Mouse (Mus musculus): ENCODE results near the gene Zfp444.
A peak's percentile ranks its signal among the peaks of the same experiment; 100 is the strongest.
"Not testable (repeated sequence)": the region's sequence is repeated elsewhere in the genome, so short reads cannot be mapped to it uniquely, and the experiment has no call there.

Gene Zfp444

DNA sequence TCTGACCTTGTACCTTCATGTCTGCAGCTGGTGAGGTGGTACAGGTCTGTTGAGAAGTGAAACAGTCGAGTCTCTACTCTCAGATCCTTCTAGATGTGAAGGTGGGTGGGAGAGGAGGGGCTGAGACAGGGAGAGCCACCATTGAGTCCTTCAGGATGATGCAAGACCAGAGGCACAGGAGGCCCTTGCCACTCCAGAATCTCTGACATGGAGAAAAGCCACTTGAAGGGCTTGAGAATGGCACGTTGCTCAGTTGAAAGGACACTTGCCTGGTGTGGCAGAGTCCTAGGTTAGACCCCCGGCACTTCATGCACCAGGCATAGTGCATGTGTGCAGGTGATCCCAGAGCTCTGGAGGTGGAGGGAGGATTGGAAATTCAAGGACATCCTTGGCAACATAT, 10.5 kb upstream of the Zfp444 start:
- no peak for DNase-seq (ENCODE audit: low read depth, low spot score)

DNA sequence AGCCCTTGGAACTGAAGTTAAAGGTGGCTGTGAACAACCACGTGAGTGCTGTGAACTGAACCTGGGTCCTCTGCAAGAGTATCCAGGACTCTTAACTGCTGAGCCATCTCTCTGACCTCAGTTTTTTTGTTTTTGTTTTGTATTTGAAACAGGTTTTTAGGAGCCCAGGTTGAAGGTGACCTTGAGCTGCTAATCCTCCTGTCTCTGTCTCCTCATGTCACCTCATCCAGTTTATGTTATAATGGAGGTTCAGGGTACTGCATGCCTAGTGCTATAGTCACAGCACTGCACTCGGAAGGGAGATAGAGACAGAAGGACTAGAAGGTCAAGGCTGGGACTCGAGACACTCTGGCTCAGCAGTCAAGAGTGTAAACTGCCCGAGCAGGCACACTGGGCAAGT, 9.9 kb upstream of the Zfp444 start:
- no peak for DNase-seq (ENCODE audit: low read depth, low spot score)

DNA sequence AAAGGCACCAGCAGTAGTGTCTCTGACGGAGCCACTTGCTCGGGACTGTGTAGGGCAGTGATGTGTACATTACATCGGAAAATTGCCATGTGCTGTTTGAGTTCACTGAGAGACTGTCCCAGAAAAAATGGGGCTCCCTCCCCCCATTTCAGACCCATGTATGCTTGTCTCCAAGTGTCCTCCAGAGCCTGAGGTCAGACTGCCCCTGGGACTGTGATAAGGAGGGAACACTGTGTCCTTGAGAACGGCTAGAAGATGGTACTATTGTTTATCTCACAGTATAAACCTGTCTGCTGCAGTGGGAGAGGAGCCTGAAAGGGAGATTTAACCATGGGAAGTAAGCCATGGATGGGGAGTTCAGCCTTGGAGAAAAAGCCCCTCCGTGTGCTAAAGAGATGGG, 7.4 kb upstream of the Zfp444 start:
- DNase-seq (ENCODE audit: low read depth, low spot score) = no peak

DNA sequence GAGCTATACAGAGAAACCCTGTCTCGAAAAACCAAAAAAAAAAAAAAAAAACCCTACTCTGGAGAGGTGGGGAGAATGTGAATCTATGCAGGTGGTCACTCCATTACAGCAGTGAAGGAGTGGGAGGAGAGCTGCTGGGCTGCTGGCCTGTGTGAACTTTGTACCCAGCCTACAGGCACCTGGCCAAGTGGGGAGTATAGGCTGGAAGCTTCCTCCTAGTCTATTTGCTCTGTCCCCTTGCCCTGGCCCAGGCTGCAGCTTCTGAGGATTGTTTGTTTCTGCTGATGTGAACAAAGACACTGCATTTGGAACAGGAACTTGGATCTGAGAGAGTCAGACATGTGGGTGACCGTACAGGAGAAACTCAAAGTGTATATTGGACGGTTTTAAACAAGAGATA, 2.6 kb upstream of the Zfp444 start:
- DNase-seq (ENCODE audit: low read depth, low spot score) = no peak

DNA sequence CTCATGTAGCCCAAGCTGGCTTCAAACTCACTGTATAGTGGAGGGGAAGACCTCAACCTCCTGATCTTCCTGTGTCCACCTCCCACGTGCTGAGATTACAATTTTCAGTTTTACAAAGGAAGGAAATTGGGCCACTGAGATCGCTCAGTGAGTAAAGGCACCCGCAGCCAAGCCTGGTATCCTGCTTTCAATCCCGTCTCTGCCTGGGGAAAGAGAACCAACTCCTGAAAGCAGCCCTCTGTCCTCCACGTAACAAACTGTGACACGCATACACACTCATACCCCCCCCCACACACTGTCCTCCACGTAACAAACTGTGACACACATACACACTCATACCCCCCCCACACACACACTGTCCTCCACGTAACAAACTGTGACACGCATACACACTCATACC, 1.6 kb upstream of the Zfp444 start:
- DNase-seq (ENCODE audit: low read depth, low spot score) = no peak

DNA sequence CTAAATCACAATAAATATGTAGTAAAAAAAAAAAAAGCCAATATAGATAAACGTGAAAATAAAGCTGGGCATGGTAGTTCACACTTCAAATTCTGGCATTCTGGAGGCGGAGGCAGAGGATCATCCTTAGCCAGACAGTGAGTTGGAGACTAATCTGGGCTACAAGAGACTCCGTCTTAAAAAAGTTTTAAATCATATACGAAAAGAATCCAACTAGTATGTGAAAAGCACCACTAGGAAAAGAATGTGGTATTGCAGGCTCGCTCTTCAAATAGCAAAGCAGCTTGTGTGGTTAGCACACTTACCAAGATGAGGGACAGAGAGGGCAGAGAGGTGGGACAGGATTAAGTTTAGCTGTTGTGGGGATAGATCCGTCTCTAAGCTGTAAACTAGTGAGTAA, 1.2 kb upstream of the Zfp444 start:
- DNase-seq (ENCODE audit: low read depth, low spot score) = peak; percentile 70

DNA sequence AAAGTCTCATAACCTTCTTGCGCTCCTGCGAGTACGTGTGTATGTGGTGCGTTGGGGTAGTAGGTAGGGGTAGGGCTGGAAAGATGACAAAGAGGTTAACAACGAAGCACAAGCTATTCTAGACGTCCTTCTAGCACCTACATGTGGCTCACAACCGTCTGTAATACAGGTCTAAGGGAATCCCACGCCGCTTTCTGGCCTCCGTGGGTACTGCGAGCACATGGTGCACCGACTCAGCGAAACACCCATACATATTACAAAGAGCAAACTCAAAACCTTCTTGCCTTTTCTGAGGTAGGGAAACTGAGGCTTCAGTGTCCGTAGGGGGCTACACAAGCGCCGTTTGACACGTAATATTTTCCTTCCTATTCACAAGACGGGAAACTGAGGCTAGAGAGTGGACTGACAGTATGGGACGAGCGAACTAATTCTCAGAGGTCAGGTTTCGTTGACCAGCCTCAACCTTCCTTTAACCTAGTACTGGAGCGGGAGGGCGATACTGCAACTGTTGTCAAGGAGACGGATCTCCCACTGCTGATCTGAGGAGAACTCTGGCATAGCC, 501 bp upstream of the Zfp444 start:
- DNase-seq (ENCODE audit: low read depth, low spot score) = no peak

DNA sequence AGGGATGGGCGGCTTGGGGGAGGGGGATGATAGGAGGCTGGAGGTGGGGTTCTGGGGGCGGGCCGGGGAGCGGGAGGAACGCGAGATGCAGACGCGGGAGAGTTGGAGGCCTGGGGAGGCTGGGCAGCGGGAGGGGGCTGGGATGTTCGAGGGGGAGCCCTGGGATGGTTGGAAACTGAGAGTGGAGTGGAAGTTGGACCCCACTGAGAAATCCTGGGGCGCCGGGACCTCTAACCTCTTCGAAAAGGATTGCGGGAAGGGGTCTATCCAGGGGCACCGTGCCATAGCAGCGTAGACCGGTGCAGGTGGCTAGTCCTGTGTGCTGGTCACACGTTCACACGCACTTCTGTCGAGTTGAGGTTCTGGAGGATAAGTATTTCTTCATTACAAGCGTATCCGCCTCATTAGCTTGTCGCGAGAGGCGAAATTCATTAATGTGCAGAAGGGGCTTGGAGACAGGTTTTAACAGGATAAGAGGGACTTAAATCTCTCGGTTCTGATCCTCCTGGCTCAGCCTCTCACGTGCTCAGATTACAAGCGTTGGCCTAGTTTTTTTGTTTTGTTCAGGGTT, 733 bp downstream of the Zfp444 start:
- peak; percentile 73 for DNase-seq (ENCODE audit: low read depth, low spot score)

DNA sequence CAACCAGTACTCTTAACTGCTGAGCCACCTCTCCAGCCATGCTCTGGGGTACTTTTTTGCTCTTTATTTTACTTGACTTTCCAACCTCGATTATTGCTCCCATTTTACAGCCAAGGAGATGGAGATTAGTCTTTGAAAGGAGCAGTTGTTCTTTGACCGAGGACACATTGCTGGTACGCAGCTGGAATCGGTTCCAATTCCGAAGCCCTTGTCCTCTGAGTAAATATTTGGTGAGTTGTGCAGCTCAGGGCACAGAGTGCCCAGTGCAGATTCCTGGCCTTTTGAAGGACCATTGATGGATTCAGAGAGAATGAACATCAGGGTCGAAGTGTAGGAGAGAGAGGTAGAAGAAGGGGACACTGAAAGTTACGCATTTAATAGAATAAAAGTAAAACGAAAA, 1.8 kb downstream of the Zfp444 start:
- DNase-seq (ENCODE audit: low read depth, low spot score) = no peak

DNA sequence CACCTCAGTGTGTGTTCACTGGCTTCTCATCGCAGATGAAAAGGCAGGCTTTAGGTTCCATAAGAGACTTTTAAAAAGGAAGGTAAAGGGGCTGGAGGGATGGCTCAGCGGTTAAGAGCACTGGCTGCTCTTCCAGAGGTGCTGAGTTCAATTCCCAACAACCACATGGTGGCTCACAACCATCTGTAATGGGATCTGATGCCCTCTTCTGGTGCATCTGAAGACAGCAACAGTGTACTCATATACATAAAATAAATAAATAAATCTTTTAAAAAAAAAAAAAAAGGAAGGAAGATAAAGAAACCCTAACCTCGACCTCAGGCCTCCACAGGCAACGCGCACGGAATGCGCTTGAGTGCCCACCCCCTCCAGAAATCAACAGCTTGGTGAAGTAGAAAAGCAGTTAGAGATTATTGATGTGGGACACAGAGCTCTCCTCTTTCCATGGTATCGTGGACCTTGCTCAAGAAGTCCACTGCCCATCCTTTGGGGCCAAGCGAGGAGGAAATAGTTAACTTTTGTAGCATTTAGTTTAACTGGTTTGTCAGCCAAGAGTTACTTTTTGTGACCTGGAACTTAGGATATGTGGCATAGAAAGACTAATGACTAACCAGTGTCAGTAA, 2.5 kb downstream of the Zfp444 start:
- not testable (repeated sequence) for DNase-seq (ENCODE audit: low read depth, low spot score)

DNA sequence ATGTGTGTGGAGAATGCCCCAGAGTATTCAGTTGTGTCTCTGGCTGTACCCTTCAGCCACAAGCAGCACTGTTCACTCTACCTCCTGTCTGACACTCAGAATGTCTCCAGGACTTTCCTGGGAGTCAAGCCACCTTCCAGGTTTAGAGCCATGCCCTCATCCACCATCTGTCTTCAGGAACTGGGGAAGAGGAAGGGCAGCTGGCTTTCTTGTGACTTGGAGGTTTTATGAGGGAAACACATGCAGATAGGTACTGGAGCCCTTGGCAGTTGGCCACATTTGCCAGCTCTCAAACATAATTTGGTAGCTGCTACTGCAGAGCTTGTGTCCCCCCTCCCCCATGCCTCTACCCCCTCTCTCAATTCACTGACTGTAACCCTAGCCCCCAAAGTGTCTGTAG, 7.0 kb downstream of the Zfp444 start:
- no peak for DNase-seq (ENCODE audit: low read depth, low spot score)

DNA sequence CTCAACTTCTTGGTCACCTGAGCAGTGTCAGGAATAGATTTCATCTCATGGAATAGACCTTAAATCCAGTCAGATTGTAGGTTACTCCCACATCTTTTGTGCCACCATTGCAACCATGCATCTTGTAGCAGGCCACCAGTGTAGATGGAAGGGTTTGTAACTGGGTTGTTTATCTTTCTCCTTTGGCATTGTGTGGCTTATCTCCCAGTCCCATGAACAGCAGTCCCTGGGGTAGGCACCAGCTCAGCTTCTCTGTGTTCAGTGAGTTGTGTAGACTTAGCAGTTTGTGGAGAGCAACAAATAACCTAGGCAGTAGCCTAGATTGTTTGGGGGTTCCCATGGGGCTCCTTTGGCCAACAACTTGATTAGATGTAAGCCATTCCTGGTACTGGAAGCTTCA, 10.9 kb downstream of the Zfp444 start:
- no peak for DNase-seq (ENCODE audit: low read depth, low spot score)

DNA sequence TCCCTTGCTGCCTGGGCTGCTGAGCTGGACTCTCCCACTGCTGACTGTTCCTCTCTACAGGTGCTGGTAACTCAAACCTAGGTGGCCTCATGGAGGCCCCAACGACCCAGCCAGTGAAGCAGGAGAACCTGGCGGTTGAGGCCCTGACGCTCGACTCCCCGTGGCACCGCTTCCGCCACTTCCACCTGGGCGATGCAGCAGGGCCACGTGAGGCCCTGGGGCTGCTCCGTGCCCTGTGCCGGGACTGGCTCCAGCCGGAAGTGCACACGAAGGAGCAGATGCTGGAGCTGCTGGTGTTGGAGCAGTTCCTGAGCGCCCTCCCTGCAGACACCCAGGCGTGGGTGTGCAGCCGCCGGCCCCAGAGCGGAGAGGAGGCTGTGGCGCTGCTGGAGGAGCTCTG, 11.8 kb downstream of the Zfp444 start:
- DNase-seq (ENCODE audit: low read depth, low spot score) = no peak

DNA sequence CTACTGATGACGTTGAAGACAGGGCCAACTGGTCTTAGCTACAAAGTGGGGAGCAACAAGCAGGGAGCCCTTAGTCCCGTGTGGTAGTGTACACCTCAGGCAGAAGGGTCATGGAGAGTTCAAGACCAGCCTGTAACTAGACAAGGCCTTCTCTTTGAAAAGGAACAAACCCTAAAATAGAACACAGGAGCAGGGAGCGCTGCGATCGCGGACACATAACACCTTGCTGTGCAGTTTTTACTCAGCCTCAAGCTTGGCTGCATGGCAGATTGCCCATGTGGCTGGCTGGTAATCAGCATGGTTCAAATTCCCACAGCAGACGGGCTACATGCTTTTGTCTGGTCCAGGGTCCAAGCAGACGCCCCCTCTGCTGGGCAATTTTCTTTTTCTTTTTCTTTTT, 12.5 kb downstream of the Zfp444 start:
- DNase-seq (ENCODE audit: low read depth, low spot score) = no peak

DNA sequence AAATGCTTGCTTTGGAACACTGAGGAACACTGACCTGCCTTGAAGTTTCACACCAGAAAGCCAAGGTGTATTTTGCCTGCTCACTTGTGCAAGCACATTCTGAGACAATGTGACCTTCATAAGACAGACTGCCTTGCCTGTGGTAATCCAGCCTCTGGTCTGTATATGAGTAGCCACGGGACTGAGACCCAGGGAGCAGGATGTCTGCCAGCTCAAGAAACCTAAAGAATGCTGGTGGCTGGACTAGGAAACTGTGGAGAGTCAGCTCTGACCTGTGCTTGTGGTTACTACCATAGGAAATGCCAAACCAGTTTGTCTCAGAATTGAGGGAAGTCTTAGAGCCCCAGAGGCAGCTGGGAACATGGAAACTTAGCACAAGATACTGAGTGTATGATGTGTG, 13.4 kb downstream of the Zfp444 start:
- no peak for DNase-seq (ENCODE audit: low read depth, low spot score)

DNA sequence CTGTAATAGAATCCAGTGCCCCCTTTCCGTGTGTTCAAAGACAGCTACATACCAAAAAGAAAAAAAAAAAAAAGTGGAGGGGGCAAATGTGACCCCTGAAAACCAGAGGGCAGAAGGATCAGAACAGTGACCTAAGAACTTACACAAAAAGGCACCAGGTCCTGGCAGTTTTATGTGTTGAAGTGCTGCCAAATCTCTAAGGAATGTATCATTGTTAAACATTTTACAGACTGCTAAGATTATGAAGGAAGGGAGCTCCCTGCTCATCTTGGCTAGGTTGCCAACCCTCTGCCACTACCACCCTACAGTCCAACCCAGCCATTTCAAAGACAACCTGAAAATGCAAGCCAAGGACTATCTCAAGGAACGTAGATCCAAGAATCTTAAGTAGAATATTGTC, 14.2 kb downstream of the Zfp444 start:
- DNase-seq (ENCODE audit: low read depth, low spot score) = no peak

DNA sequence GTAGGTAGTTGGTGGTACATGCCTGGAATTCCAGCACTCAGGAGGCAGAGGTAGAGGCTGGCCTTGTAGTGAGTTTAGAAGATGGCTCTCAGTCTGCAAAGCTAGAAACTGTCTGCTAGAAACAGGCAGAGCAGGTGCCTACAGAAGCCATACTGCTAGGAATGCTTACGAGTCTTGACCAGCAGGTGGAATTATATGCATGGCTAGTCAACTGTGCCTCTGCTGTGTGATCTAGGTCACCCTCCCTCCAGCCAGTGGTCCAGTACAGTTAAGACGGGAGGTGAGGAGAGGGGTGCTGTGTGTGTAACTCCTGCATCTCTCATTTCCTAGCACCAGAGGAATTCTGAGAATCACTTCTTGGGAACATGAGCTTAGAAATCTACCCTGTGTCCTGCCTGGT, 14.7 kb downstream of the Zfp444 start:
- no peak for DNase-seq (ENCODE audit: low read depth, low spot score)

DNA sequence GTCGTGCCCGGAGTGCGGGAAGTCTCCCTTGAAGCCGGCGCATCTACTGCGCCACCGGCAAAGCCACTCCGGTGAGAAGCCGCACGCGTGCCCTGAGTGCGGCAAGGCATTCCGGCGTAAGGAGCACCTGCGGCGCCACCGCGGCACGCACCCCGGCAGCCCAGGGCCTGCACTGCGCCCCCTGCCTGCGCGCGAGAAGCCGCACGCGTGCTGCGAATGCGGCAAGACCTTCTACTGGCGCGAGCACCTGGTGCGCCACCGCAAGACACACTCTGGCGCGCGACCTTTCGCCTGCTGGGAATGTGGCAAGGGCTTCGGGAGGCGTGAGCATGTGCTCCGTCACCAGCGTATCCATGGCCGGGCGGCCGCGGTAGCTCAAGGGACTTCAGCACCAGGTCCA, 17.5 kb downstream of the Zfp444 start:
- no peak for DNase-seq (ENCODE audit: low read depth, low spot score)

DNA sequence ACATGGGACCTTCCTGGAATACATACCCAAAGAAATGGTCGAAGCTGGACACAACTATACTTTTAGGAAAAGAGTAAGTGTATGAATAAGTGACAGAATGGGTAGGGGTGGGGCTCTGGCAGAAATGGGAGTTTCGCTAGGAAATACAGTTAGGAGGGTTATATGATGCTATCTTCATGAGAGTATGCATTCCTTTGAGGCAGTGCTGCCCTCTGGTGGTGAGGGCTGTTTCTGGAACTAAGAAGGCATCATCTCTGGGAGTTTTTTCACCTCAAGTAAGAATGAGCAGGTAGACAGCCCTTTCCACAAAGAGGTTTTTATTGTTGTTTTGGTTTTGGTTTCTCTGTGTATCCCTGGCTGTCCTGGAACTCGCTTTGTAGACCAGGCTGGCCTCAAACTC, 19.4 kb downstream of the Zfp444 start:
- DNase-seq (ENCODE audit: low read depth, low spot score) = peak; percentile 64

DNA sequence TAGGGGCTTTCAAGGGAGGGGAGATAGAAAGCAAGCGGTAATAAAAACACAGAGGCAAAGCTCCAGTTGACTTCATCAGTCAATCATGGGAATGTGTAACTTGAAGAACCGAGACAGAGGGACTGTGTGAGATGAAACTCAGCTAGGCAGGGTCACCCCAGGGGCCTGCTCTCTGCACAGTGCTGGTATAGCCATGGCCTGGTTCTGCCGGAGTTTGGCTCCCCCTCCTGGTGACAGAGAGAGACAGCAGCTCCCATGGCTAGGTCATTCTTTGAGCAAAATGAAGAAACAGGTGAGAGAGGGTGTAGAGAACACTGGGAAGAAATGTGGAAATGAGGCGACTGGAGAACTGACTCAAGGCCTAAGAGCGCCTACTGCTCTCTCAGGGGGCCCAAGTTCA, 22.1 kb downstream of the Zfp444 start:
- peak; percentile 59 for DNase-seq (ENCODE audit: low read depth, low spot score)

DNA sequence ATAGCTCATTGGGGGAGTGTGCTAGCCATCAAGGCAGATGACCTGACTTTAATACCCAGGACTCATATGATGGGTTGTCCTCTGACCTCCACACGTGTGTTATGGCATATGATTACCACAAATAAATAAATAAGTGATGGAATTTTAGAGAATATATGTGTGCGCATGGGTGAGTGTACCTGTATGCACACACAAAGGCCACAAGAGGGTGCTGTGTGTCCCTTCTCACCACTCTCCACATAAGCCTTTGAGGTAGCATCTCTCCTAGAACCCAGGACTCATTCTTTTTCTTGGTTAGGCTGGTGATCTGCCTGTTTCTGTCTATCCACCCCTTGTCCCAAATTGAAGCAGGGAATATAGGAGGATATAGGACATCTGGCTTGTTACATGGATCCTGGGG, 23.8 kb downstream of the Zfp444 start:
- no peak for DNase-seq (ENCODE audit: low read depth, low spot score)

DNA sequence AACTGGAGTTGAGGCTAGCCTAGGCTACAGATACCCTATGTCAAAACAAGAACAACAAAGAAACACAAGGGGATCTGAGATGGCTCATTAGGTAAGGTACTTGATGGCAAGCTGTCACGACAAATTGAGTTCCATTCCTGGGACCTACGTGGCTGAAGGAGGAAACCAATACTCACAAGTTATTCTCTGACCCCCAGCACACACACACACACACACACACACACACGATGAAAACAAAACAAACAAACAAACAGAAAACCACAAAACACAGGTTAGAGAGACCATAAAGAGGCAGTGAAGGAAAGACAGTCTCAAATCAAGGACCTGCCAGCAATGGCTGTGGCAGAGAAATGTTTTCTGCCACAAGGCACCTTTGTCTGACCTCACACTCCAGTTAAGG, 24.8 kb downstream of the Zfp444 start, which contains the start of gene Galp:
Gene Galp (plus strand): TSS at position 301 of the 400 bp plus-strand sequence.
- DNase-seq (ENCODE audit: low read depth, low spot score) = no peak

DNA sequence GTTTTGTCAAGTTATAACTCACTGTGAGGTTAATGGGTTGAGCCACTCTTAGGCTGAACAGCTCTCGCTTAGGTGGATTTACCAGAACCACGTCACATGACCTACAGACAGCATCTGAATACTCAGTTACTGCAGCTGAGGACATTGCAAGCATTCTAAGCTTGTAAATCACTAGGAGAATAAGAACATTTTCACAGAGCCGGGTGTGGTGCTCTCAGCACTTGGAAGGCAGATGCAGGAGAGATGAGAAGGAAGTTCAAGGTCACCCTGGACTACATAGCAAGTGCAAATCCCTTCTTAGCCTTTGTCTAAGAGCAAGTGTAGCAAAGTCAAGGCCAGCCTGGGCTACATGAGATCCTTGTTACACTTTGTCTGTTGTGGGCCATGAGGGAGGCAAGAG, 32.2 kb downstream of the Zfp444 start:
- DNase-seq (ENCODE audit: low read depth, low spot score) = no peak

DNA sequence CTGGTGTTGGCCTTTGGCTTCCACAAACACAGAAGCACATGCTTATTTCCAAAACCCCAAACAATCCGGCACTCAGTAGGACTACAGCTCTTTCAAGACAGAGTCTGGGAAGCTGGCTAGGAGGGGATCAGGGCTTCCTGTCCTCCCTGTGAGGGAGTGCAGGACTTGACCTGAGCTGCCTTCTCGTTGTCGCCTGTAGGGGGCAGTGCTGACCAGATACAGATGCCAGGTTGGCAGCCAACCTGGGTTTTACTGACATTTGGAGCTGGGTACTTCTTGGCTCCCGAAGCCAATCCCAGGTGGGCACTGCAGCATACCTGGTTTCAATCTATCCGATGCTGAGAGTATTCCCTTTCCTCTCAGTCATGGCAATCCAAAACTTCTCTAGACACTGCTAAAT, 41.1 kb downstream of the Zfp444 start:
- no peak for DNase-seq (ENCODE audit: low read depth, low spot score)

Measured in retina, adult 2 months (tissue).